Mouse (Mus musculus) testis, adult 2 months (tissue): ENCODE results near the gene Olfml2a. TPM values are rescaled to one million over a fixed set of nuclear protein-coding genes. Genes with fewer than 3 reads are reported as not detected.

Experiments
- H3K27ac ChIP-seq: fragments of 200-500 bp; 2 replicates; pipeline ENCODE4 v1.5.1; 2012; ENCODE audit warnings: low read depth, low read length; ENCODE audit not compliant: control insufficient read depth, insufficient read depth
- H3K27me3 ChIP-seq: fragments of 200-500 bp; 2 replicates; pipeline ENCODE4 v1.6.1; 2012; ENCODE audit warnings: mild to moderate bottlenecking, low read length, moderate library complexity; ENCODE audit not compliant: control insufficient read depth, insufficient read depth
- H3K36me3 ChIP-seq: fragments of 200-500 bp; 2 replicates; pipeline ENCODE4 v1.6.1; 2012; ENCODE audit warnings: mild to moderate bottlenecking, low read length; ENCODE audit not compliant: control insufficient read depth, insufficient read depth
- H3K4me1 ChIP-seq: fragments of 200-500 bp; 2 replicates; pipeline ENCODE4 v1.6.1; 2012; ENCODE audit warnings: low read length; ENCODE audit not compliant: control insufficient read depth, insufficient read depth
- H3K4me3 ChIP-seq: fragments of 200-500 bp; 2 replicates; pipeline ENCODE4 v1.5.1; 2012; ENCODE audit warnings: low read depth, mild to moderate bottlenecking, low read length, moderate library complexity, mixed read lengths; ENCODE audit not compliant: control insufficient read depth
- CTCF ChIP-seq: fragments of 200-500 bp; IDR thresholded peaks from 2 replicates; pipeline ENCODE4 v1.5.1; 2012; ENCODE audit warnings: low read depth, mild to moderate bottlenecking, inconsistent platforms, low read length, moderate library complexity; ENCODE audit not compliant: control insufficient read depth, insufficient read depth, insufficient replicate concordance
- POLR2A ChIP-seq: fragments of 200-500 bp; IDR thresholded peaks from 2 replicates; pipeline ENCODE4 v1.6.1; 2012; ENCODE audit warnings: low read depth, mild to moderate bottlenecking, inconsistent platforms, low read length, moderate library complexity; ENCODE audit not compliant: control insufficient read depth
- polyA plus RNA-seq: library from polyadenylated mRNA; depleted of rRNA; stranded (reverse); fragments of >200 nt; gene quantifications from 2 replicates; pipeline ENCODE4 v1.2.3, GENCODE M21; 2012

Olfml2a gene
- polyA plus RNA-seq, 1 experiment, result 1.6 TPM

DNA sequence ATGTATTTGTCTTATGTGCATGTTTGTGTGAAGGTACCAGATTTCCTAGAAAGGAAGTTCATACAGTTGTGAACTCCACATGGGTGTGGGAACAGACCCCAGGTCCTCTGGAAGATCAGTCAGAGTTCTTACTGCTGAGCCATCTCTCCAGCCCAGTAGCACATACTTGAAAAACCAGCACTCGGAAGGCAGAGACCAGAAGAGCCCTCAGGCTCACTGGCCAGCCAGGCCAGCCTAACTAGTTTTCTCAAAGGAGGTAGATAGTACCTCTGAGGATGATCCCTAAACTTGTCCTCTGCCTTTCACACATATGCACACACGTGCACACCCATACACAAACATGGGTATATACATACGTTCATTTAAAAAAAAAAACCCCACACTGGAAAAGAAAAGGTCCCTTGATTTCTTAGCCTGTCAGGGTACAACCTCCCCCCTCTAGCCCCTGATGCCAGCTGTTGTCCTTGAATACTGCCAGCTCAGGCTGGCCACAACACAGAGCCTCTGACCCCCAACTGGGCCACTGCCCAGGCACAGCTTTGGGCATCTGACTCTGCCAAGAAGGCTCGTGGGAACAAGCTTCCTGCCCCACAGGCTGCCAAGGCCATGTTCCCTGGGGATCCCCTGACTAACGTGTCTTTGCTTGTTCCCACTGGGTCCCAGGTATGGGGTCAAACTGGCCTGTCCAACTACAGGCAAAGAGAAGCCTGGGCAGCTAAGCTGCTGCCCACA lies 21.5 kb downstream of the Olfml2a start:
- no peak for TF ChIP-seq POLR2A
- no peaks in the 10 kb centered on the region for H3K36me3 ChIP-seq
- no peak overlapping the region for H3K27ac ChIP-seq
- no peaks in the 10 kb centered on the region for H3K27me3 ChIP-seq
- H3K4me1 ChIP-seq, result peaks cover 3% of the 10 kb centered on the region; the same call in 1 of the 2 replicates
- no peak overlapping the region for H3K4me3 ChIP-seq

DNA sequence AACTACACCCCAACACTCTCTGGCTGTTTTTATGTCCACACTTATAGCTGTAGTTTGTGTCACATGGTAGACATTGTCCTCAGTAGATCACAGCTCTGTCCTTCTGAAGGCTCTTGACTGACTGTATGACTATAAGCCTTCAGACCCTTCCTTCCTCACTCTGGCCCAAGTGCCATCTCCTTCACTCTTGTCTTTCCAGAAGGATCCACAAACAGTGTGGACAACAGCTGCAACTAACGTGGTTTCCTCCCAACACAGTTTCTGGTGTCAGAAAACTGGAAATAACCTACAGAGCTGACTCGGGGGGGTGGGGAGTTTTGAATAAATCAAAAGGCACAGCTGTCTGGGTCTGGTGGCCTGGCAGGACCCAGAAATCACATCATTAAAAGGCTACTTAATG lies 24.3 kb downstream of the Olfml2a start:
- H3K27me3 ChIP-seq, result no peaks in the 10 kb centered on the region
- TF ChIP-seq POLR2A, result no peak
- no peak for TF ChIP-seq CTCF
- no peaks in the 10 kb centered on the region; the same call in 1 of the 2 replicates for H3K4me1 ChIP-seq
- H3K36me3 ChIP-seq, result no peaks in the 10 kb centered on the region
- H3K27ac ChIP-seq, result no peak overlapping the region
- no peak overlapping the region for H3K4me3 ChIP-seq

DNA sequence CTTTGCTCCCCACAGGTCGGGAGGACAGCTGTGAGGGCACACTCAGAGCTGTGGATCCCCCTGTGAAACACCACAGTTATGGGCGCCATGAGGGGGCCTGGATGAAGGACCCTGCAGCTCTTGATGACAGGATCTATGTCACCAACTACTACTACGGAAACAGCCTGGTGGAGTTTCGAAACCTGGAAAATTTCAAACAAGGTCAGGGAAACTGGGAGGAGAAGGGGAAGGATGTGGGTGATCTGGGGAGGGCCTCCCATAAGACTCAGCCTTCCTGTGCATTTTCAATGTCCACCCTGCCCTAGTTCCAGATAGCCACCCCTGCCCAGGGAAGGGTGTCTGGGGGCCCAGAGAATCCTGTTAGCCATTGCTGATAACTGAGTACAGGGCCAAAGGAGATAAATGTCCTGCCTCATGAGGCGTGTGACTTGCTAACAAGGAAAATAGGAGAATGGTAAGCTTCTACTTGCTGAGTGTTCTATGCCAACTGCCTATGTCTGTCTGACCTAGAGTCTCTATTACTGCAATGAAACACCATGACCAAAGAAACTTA lies 26.0 kb downstream of the Olfml2a start:
- H3K36me3 ChIP-seq, result no peaks in the 10 kb centered on the region
- no peak for TF ChIP-seq CTCF
- TF ChIP-seq POLR2A, result no peak
- H3K27ac ChIP-seq, result no peak overlapping the region
- H3K4me1 ChIP-seq, result no peaks in the 10 kb centered on the region; the same call in 1 of the 2 replicates
- no peaks in the 10 kb centered on the region for H3K27me3 ChIP-seq
- H3K4me3 ChIP-seq, result no peak overlapping the region

DNA sequence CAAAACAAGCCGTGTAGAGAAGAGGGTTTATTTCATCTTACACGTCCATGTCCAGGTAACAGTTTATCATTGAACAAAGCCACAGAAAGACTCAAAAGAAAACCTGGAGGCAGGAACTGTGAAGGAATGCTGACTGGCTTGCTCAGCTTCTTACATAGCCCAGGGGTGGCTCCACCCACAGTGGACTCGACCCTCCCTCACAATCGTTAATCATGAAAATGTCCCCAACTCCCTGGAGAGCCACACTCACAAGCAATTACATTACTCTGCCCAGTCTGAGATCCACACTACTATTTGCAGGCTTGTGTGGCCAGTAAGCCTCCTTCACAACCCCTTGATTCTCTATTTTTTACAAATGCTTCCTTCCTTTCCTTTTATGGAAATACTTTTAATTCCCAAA lies 32.4 kb downstream of the Olfml2a start:
- no peak for TF ChIP-seq POLR2A
- no peak for TF ChIP-seq CTCF
- no peak overlapping the region for H3K27ac ChIP-seq
- H3K36me3 ChIP-seq, result no peaks in the 10 kb centered on the region
- no peaks in the 10 kb centered on the region for H3K4me1 ChIP-seq
- H3K27me3 ChIP-seq, result no peaks in the 10 kb centered on the region
- no peak overlapping the region for H3K4me3 ChIP-seq

DNA sequence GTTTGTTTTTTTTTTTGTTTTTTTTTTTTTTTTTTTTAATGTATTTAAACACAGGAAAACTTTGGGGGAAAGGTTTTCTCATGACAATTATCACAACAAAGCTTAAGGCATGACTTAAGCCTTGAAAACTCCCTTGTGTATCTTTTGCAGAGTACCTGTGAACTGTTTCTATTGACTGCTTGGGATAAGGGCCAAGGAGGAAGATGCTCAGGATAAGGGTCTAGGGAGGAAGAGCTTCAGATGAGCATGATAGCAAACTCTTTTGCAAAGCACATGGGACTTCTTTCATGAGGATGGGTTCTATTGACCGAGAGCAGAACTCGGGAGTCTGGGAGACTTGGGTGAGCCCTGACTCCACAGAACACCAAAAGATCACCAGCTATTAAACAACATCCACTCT lies 37.9 kb downstream of the Olfml2a start:
- no peak overlapping the region for H3K4me3 ChIP-seq
- no peak overlapping the region for H3K27ac ChIP-seq

DNA sequence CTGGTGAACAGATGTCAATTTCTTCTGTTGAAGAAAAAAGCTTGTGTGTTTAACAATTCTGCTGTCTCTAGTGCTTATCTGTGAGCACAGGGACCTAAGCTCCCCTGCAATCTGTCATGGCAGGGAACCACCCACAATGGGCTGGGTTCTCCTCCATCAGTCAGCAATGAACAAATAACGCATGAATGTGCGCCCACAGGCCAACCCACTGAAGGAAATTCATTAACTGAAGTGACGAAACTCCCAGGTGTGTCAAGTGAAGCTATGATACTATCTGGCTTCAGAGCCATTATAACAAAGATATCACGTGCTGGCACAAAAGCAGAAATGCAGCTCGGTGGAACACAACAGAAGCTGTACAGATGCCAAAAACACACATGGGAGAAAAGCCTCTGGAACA lies 38.3 kb downstream of the Olfml2a start:
- Histone ChIP-seq H3K27ac (no peak overlapping the region), H3K4me3 (no peak overlapping the region), H3K4me1 (peaks cover 1% of the 10 kb centered on the region; the same call in 1 of the 2 replicates), H3K36me3 (no peaks in the 10 kb centered on the region), H3K27me3 (no peaks in the 10 kb centered on the region)
- TF ChIP-seq POLR2A, result no peak
- TF ChIP-seq CTCF, result no peak

More for the DNA sequence above, 37.9 kb downstream of the Olfml2a start:
- Histone ChIP-seq H3K4me1 (no peaks in the 10 kb centered on the region; the same call in 1 of the 2 replicates), H3K27me3 (no peaks in the 10 kb centered on the region), H3K36me3 (no peaks in the 10 kb centered on the region)
- no peak for TF ChIP-seq POLR2A
- TF ChIP-seq CTCF, result no peak

DNA sequence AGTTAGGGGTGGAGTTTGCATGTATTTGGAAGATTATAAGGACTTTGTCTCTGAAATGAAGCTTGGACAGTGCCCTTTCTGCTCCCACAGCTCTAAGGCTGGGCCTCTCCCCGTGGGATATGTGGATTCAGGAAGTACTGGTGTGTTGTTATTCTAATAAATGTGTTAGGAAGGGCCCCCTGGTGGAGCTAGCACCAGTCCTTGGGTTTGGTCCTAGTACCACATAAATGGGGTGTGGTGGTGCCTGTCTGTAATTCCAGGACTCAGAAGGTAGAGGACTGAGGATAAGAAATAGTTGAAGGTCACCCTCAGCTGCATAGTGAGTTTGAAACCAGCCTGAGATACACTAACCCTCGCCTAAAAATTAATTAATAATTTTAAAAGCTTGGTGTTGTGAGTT lies 41.4 kb downstream of the Olfml2a start:
- Histone ChIP-seq H3K4me3 (no peak overlapping the region), H3K27ac (no peak overlapping the region), H3K36me3 (no peaks in the 10 kb centered on the region), H3K4me1 (peaks cover 3% of the 10 kb centered on the region), H3K27me3 (no peaks in the 10 kb centered on the region)
- no peak for TF ChIP-seq CTCF
- TF ChIP-seq POLR2A, result no peak
